Mouse (Mus musculus) ES-Bruce4 (cell line): Measurements from ENCODE around the gene Syf2.

ENCODE experiments used
- CTCF ChIP-seq: IDR thresholded peaks from one replicate; pipeline ENCODE4 v1.8.1; 2011; ENCODE audit warnings: low read depth, low read length
- EP300 ChIP-seq: IDR thresholded peaks from 2 replicates; pipeline ENCODE4 v1.6.1; 2011; ENCODE audit warnings: low read depth, low read length; ENCODE audit not compliant: insufficient read depth
- POLR2A ChIP-seq: IDR thresholded peaks from one replicate; pipeline ENCODE4 v1.8.1; 2011; ENCODE audit warnings: low read length; ENCODE audit not compliant: insufficient read depth

DNA sequence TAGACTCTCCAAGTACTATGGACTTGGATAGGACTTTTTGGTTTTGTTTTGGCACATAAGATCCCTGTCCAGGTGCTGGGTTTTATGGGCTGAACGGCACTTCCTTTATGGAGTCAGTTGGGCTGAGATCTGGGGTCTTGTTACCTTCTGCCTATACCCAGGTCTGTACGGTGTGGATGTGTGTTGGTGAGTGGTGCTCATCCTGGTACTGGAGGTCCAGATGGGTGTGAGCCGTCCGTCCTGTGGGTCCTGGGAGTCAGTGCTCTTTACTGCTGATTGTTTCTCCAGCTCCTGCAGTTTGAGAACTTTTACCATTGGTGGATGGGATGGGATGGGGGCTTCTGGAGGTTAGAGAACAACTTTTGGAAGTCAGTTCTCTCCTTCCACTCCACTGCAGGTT is 9.0 kb upstream of the Syf2 start:
- TF ChIP-seq CTCF (no peak), EP300 (no peak), POLR2A (no peak)
